Mouse (Mus musculus): Measurements from ENCODE around the gene Prkca.

DNA sequence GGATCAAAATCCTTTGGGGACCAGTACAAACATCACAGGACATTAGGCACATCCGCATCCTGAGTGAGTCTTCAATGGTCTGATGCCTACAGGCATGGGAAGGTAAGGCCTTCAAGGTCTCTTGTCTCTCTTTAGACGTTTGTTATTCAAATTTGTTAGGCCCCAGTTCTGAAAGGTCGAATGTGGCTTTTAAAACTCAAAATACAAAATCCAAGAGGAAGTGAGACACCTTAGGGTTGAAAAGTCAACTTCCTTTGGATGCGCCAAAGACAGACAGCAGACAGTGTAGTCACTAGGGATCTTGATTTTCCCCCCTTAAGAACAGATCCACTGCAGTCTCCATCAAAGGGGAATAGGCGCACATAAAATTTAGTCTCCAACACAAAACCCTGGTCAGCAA, 187.6 kb downstream of the Prkca start:
- TF ChIP-seq CTCF (IDR thresholded peaks at IDR 0.05; ENCODE audit: insufficient read depth, low read depth, low read length) (no peak), POLR2A (IDR thresholded peaks at IDR 0.05; ENCODE audit: insufficient read depth, low read depth, low read length) (no peak)

Data from olfactory bulb, adult 2 months (tissue).